ENCODE assay signal across 9 mouse cellular contexts in genomic region chr2:109677221-109678089, GRCm38 (mm10). TPM values are rescaled to one million over a fixed set of nuclear protein-coding genes. Genes with fewer than 3 reads are reported as not detected.
DNase-seq lines count a peak whose midpoint lies in the region; ATAC-seq and TF ChIP-seq lines count a peak whose summit lies in the region.
"Had no signal": no experiment of that assay in that cellular context is flagged by ENCODE, and none has a peak within 500 bp of the region (broad histone marks: within the 10 kb centered on the region; RNA-seq: fewer than 3 reads in every experiment).

No protein-coding gene starts in this region.

- no peaks in the 10 kb centered on the region; the same call in 1 of the 2 replicates for H3K4me1 ChIP-seq in liver, embryonic 11.5 days (replicated peaks; ENCODE audit: control insufficient read depth, insufficient read depth, low read length)
- no peaks in the 10 kb centered on the region for H3K4me1 ChIP-seq in cerebellum, adult 2 months (ENCODE audit: control insufficient read depth, insufficient read depth, low read length)
- H3K4me1 ChIP-seq in limb, embryonic 10.5 days = peaks cover 46% of the 10 kb centered on the region

- H3K9me3 ChIP-seq in liver, embryonic 11.5 days (ENCODE audit: control insufficient read depth, low read length) = no peaks in the 10 kb centered on the region
- no peaks in the 10 kb centered on the region for H3K9me3 ChIP-seq in limb, embryonic 10.5 days (replicated peaks)

- WGBS in liver, embryonic 11.5 days = 2% methylated on average over 50 of the region's 50 CpGs
- 1% methylated on average over 49 of the region's 50 CpGs for WGBS in cerebellum, adult 2 months
- under 1% methylated on average over 50 of the region's 50 CpGs for WGBS in limb, embryonic 10.5 days

- intact Hi-C loops in gastrocnemius, postnatal 36 days (cut with DNase I) = no loop called here

- no peaks in the 10 kb centered on the region for H3K36me3 ChIP-seq in liver, embryonic 11.5 days (ENCODE audit: control insufficient read depth, insufficient read depth, low read length)
- H3K36me3 ChIP-seq in limb, embryonic 10.5 days = no peaks in the 10 kb centered on the region

- TF ChIP-seq CTCF in cerebellum, adult 2 months (IDR thresholded peaks at IDR 0.05; ENCODE audit: borderline replicate concordance, insufficient read depth, low read depth, low read length) = no peak

- no peak overlapping the region for H3K9ac ChIP-seq in liver, embryonic 11.5 days (ENCODE audit: low read depth, low read length)

- H3K27ac ChIP-seq in liver, embryonic 11.5 days (ENCODE audit: low read depth, low read length) = no peak overlapping the region
- H3K27ac ChIP-seq in cerebellum, adult 2 months (ENCODE audit: insufficient read depth, low read length) = peak overlapping the region; percentile 90
- peak overlapping the region; percentile 86 for H3K27ac ChIP-seq in limb, embryonic 10.5 days

- 0 out of 2 replicates have a peak, but pooled peaks have one; percentile 14 for ATAC-seq in liver, embryonic 11.5 days (replicated peaks; ENCODE audit: low FRiP score)
- no peak for ATAC-seq in inflammation-experienced regulatory T-cells, adult 6 months

- peaks cover 61% of the 10 kb centered on the region for H3K27me3 ChIP-seq in liver, embryonic 11.5 days (replicated peaks; ENCODE audit: control insufficient read depth, insufficient read depth, low read length)
- H3K27me3 ChIP-seq in cerebellum, adult 2 months (ENCODE audit: control insufficient read depth, insufficient read depth, low read length) = no peaks in the 10 kb centered on the region
- peaks cover 52% of the 10 kb centered on the region for H3K27me3 ChIP-seq in limb, embryonic 10.5 days (ENCODE audit: low read depth, poor library complexity, severe bottlenecking)

- DNase-seq in liver, embryonic 11.5 days (ENCODE audit: low spot score) = peak; percentile 42
- DNase-seq in liver = no peak
- peak; percentile 84 to 86 for DNase-seq in cerebellum, adult 2 months
- peak; percentile 37 to 47 for DNase-seq in frontal cortex, postnatal 10 days (ENCODE audit: low spot score in 2 of 2)
- DNase-seq in limb, embryonic 10.5 days (ENCODE audit: low spot score) = peak; percentile 68
- DNase-seq in retina, adult 2 months (ENCODE audit: low read depth, low spot score) = peak; percentile 51
- no peak for DNase-seq in gastrocnemius, postnatal 36 days

- peak overlapping the region; percentile 70 for H3K4me2 ChIP-seq in liver, embryonic 11.5 days

- peak overlapping the region; percentile 42 for H3K4me3 ChIP-seq in liver, embryonic 11.5 days (ENCODE audit: low read depth, low read length)
- peak overlapping the region; percentile 69 for H3K4me3 ChIP-seq in cerebellum, adult 2 months (replicated peaks; ENCODE audit: insufficient read depth, low read depth, low read length)
- H3K4me3 ChIP-seq in limb, embryonic 10.5 days = peak overlapping the region; percentile 67

- TF ChIP-seq POLR2A in cerebellum, adult 2 months (IDR thresholded peaks at IDR 0.05; ENCODE audit: borderline replicate concordance, insufficient read depth, low read length) = peak; percentile 13; the same call in 1 of the 2 replicates

RNA-seq across cellular contexts. Expression of gene Bdnf, which starts 3.0 kb away (rescaled TPM):
- 0.74 and 0.87 TPM in 2 replicates for polyA plus RNA-seq in liver, embryonic 11.5 days (2014; fragmentation: Nextera tagmentation; extraction: Ambion mirVana)
- polyA plus RNA-seq in cerebellum, adult 2 months (2012; rRNA removed) = 5.7 and 5.9 TPM in 2 replicates
- polyA plus RNA-seq in limb, embryonic 10.5 days (2016; fragmentation: Nextera tagmentation; extraction: Ambion mirVana) = 2.4 and 5.3 TPM in 2 replicates
- polyA plus RNA-seq in inflammation-experienced regulatory T-cells, adult 6 months (2017; shearing (Covaris generic)) = not detected
- under 1 TPM; 0.44 to 0.94 TPM for total RNA-seq in gastrocnemius, postnatal 36 days (2021)
- total RNA-seq: common myeloid progenitor, adult 5-6 weeks had no signal

Comparison
In these comparisons a context has a peak if more than half of its experiments do, and no peak if none do; other contexts are left out.
1. DNase-seq: peak in liver, embryonic 11.5 days (single experiment), cerebellum, adult 2 months (2 of 2), frontal cortex, postnatal 10 days (2 of 2), limb, embryonic 10.5 days (single experiment) and retina, adult 2 months (single experiment); none in liver (single experiment) and gastrocnemius, postnatal 36 days (0 of 2).
2. Peak in every context shown above with its lines, with median percentiles within 50 percentile points of each other: H3K4me3 ChIP-seq.